Mouse (Mus musculus) hindbrain, embryonic 15.5 days (tissue): ENCODE data around the gene Cst11. TPM values are rescaled to one million over a fixed set of nuclear protein-coding genes. Genes with fewer than 3 reads are reported as not detected.

Experiments used
- ATAC-seq: fragments of 200-750 bp; cut with Nextera tagmentation; 2 replicates; pipeline ENCODE4 v1.8.0; 2017; ENCODE audit warnings: low read depth, moderate number of reproducible peaks, moderate TSS enrichment; ENCODE audit not compliant: low FRiP score
- H3K27ac ChIP-seq: fragments of 300-500 bp; sonication (generic); replicated peaks from 2 replicates; pipeline ENCODE4 v1.5.1; 2015; ENCODE audit warnings: mild to moderate bottlenecking, inconsistent platforms
- H3K27me3 ChIP-seq: fragments of 300-500 bp; sonication (generic); 2 replicates; pipeline ENCODE4 v1.6.1; 2015; ENCODE audit warnings: control low read depth, inconsistent platforms
- H3K36me3 ChIP-seq: fragments of 300-500 bp; sonication (generic); 2 replicates; pipeline ENCODE4 v1.6.1; 2015; ENCODE audit warnings: control low read depth, inconsistent platforms
- H3K4me1 ChIP-seq: fragments of 300-500 bp; sonication (generic); replicated peaks from 2 replicates; pipeline ENCODE4 v1.6.1; 2015; ENCODE audit warnings: control low read depth, inconsistent platforms
- H3K4me2 ChIP-seq: fragments of 300-500 bp; sonication (generic); 2 replicates; pipeline ENCODE4 v1.6.1; 2015; ENCODE audit warnings: moderate library complexity, mild to moderate bottlenecking, inconsistent platforms
- H3K4me3 ChIP-seq: fragments of 300-500 bp; sonication (generic); 2 replicates; pipeline ENCODE4 v1.5.1; 2015; ENCODE audit warnings: mild to moderate bottlenecking, inconsistent platforms
- H3K9ac ChIP-seq: fragments of 300-500 bp; sonication (generic); 2 replicates; pipeline ENCODE4 v1.6.1; 2015; ENCODE audit warnings: inconsistent platforms
- H3K9me3 ChIP-seq: fragments of 300-500 bp; sonication (generic); 2 replicates; pipeline ENCODE4 v1.6.1; 2016; ENCODE audit warnings: control low read depth, inconsistent platforms
- WGBS: fragments of 180-500 bp; shearing (Covaris S2); methylation state at CpG from one replicate; pipeline ENCODE4 v1.1.7; 2015; 5-methylcytosine and 5-hydroxymethylcytosine counted together
- polyA plus RNA-seq: library from polyadenylated mRNA; unstranded; fragments of >200 nt; fragmentation: Nextera tagmentation; extraction: Ambion mirVana; gene quantifications from 2 replicates; pipeline ENCODE4 v1.2.1, GENCODE M21; 2015

The Cst11 gene
- polyA plus RNA-seq, 1 experiment from 2014 or later: not detected

DNA sequence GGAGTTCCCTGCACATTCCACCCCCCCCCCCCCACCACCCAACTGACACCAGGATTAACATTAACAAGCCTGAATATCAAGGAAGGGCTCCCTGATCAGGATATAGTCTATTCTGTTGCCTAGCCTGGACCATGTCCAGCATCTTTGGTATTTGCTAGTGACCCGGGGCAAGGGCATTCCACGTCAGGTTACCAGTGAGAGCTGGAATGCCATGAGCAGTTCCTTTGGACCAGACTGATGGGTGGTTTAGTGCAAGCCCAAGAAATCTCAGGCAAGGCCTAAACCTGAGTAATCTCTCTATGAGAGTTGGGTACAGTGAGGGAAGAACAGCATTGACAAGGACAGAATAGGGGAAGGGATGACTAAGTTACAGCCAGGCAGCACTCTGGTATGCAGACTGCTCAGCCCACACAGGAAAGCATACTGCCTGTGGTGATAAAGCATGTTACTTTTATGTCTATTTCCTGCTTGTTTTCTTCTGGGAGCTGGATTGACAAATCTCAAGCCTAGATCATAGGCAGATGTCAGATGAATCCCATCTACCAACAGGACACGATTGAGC is 27.4 kb downstream of the Cst11 start:
- Histone ChIP-seq H3K36me3 (no peaks in the 10 kb centered on the region), H3K9ac (no peak overlapping the region), H3K9me3 (no peaks in the 10 kb centered on the region), H3K4me2 (no peak overlapping the region), H3K27ac (no peak overlapping the region), H3K4me1 (no peaks in the 10 kb centered on the region), H3K4me3 (no peak overlapping the region), H3K27me3 (no peaks in the 10 kb centered on the region)
- WGBS: 84% methylated on average over 3 of the region's 3 CpGs
- no peak for ATAC-seq

GRCm38 (mm10) chr2:148743001-148743400 is 28.3 kb downstream of the Cst11 start:
- no peak overlapping the region for H3K4me3 ChIP-seq
- H3K4me2 ChIP-seq: no peak overlapping the region
- H3K27me3 ChIP-seq: no peaks in the 10 kb centered on the region
- no peaks in the 10 kb centered on the region for H3K9me3 ChIP-seq
- no peak overlapping the region for H3K9ac ChIP-seq
- H3K4me1 ChIP-seq: no peaks in the 10 kb centered on the region
- ATAC-seq: peak; percentile 51; the same call in 1 of the 2 replicates
- 67% methylated on average over 3 of the region's 3 CpGs for WGBS
- no peaks in the 10 kb centered on the region for H3K36me3 ChIP-seq
- H3K27ac ChIP-seq: no peak overlapping the region

DNA sequence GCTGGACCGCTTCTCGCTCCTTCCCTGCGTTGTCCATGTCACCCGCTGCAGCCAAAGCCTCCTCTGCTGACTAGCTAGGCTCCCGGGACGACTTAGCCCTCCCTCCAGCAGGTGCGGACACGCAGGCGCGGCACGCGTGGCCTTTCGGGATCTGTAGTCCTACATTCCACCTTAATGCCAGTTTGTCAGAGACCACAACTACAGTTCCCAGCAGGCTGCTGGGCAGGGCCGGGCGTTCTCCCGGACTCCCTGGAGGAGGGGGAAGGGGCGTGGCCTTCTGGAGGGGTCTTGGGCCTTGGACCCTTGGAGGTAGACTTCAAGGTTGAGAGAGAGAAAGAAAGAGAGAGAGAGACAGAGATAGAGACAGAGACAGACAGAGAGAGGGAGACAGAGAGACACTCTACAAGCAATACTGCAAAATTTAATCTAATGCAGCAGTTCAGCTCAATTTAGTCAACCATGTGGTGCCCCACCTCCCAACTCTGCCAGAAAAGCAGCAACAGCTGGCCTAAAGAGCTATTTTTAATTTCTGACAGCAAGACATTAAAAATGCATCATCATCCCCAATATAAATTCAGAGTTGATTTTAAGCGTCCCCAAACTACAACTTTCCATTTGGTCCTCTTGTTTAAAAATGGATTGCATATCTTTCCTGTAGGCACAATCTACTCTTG is 38.8 kb downstream of the Cst11 start, which contains the start of gene Napb:
Gene Napb, minus strand, starts transcription at position 141 of the 674 bp plus-strand sequence.
- Histone ChIP-seq H3K27ac (peak within 1 kb of the TSS; percentile 75), H3K4me3 (peak within 1 kb of the TSS; percentile 84), H3K36me3 (no peaks in the 10 kb centered on the region), H3K4me2 (peak within 1 kb of the TSS; percentile 88), H3K9ac (peak within 1 kb of the TSS; percentile 95), H3K27me3 (no peaks in the 10 kb centered on the region), H3K9me3 (no peaks in the 10 kb centered on the region), H3K4me1 (peaks cover 24% of the 10 kb centered on the region)
- ATAC-seq: peak; percentile 100
- 3% methylated on average over 18 of the region's 18 CpGs for WGBS

GRCm38 (mm10) chr2:148731614-148732326 is 39.5 kb downstream of the Cst11 start:
- peak; percentile 85 for ATAC-seq

GRCm38 (mm10) chr2:148719271-148719995 is 51.9 kb downstream of the Cst11 start:
- Histone ChIP-seq H3K27me3 (no peaks in the 10 kb centered on the region), H3K9me3 (no peaks in the 10 kb centered on the region), H3K9ac (no peak overlapping the region), H3K4me2 (no peak overlapping the region), H3K4me3 (no peak overlapping the region), H3K27ac (no peak overlapping the region), H3K4me1 (no peaks in the 10 kb centered on the region), H3K36me3 (no peaks in the 10 kb centered on the region)
- no peak for ATAC-seq
- WGBS: 80% methylated on average over 2 of the region's 2 CpGs

More at GRCm38 (mm10) chr2:148731614-148732326, 39.5 kb downstream of the Cst11 start:
- Histone ChIP-seq H3K27ac (peak overlapping the region; percentile 75), H3K27me3 (no peaks in the 10 kb centered on the region), H3K4me1 (peaks cover 24% of the 10 kb centered on the region), H3K9me3 (no peaks in the 10 kb centered on the region), H3K9ac (peak overlapping the region; percentile 95), H3K4me2 (peak overlapping the region; percentile 88), H3K4me3 (peak overlapping the region; percentile 84), H3K36me3 (no peaks in the 10 kb centered on the region)
- WGBS: under 1% methylated on average over 35 of the region's 35 CpGs

Other genes starting within 250 kb of the Cst11 start
- 42.2 and 42.4 TPM in 2 replicates for gene Nxt1, start 98.9 kb downstream of the Cst11 start, polyA plus RNA-seq
- 13.9 and 16.3 TPM in 2 replicates for gene Gzf1, start 90.5 kb downstream of the Cst11 start, polyA plus RNA-seq
- 77.7 and 84.2 TPM in 2 replicates for gene Napb, start 39.0 kb downstream of the Cst11 start, polyA plus RNA-seq
- not detected in 2 replicates for gene Cstl1, start 21.1 kb downstream of the Cst11 start, polyA plus RNA-seq
- not detected in 2 replicates for gene 8030411F24Rik, start 10.5 kb upstream of the Cst11 start, polyA plus RNA-seq
- gene Cst12, start 17.9 kb upstream of the Cst11 start, polyA plus RNA-seq: not detected in 2 replicates
- not detected in 2 replicates for gene Cst8, start 27.3 kb upstream of the Cst11 start, polyA plus RNA-seq
- gene Cst13, start 48.6 kb upstream of the Cst11 start, polyA plus RNA-seq: not detected in 2 replicates
- gene Cst9, start 63.6 kb upstream of the Cst11 start, polyA plus RNA-seq: not detected in 2 replicates
- gene 9230104L09Rik, start 93.5 kb upstream of the Cst11 start, polyA plus RNA-seq: not detected in 2 replicates
- gene Cst3, start 104.2 kb upstream of the Cst11 start, polyA plus RNA-seq: 672 and 703 TPM in 2 replicates
- gene Gm1330, start 231.8 kb upstream of the Cst11 start, polyA plus RNA-seq: not detected in 2 replicates
- gene Gm10750, start 245.7 kb upstream of the Cst11 start, polyA plus RNA-seq: not detected in 2 replicates